Mouse (Mus musculus) liver, embryonic 14.5 days (tissue): ENCODE data around the gene Recql. TPM values are rescaled to one million over a fixed set of nuclear protein-coding genes. Genes with fewer than 3 reads are reported as not detected.

Source experiments
- ATAC-seq: fragments of 200-750 bp; cut with Nextera tagmentation; 2 replicates; pipeline ENCODE4 v1.8.0; 2017; ENCODE audit warnings: moderate number of reproducible peaks, mild to moderate bottlenecking, moderate library complexity; ENCODE audit not compliant: insufficient read depth
- DNase-seq, 3 experiments: peaks; one replicate each; pipeline ENCODE4 v3.0.0-alpha.2; 2012 to 2013; ENCODE audit warnings: low read depth in 3 of 3, low spot score in 3 of 3
- H3K27ac ChIP-seq: fragments of 300-500 bp; sonication (generic); 2 replicates; pipeline ENCODE4 v1.5.1; 2014; ENCODE audit warnings: moderate library complexity, mild to moderate bottlenecking, control low read depth, inconsistent platforms
- H3K27me3 ChIP-seq: fragments of 300-500 bp; sonication (generic); 2 replicates; pipeline ENCODE4 v1.6.1; 2014; ENCODE audit warnings: mild to moderate bottlenecking, low read length, moderate library complexity; ENCODE audit not compliant: control insufficient read depth, insufficient read depth
- H3K36me3 ChIP-seq: fragments of 300-500 bp; sonication (generic); replicated peaks from 2 replicates; pipeline ENCODE4 v1.6.1; 2014; ENCODE audit warnings: low read depth; ENCODE audit not compliant: control insufficient read depth, insufficient read depth
- H3K4me1 ChIP-seq, 2 experiments: fragments of 200-500 bp in 1 of 2; fragments of 300-500 bp in 1 of 2; sonication (generic) in 1 of 2; replicated peaks; 2 replicates each; pipeline ENCODE4 v1.6.1; 2012 to 2014; ENCODE audit warnings: antibody characterized with exemption in 1 of 2, inconsistent platforms in 1 of 2, low read length in 1 of 2; ENCODE audit not compliant: control insufficient read depth in 2 of 2, insufficient read depth in 2 of 2
- H3K4me2 ChIP-seq: fragments of 300-500 bp; sonication (generic); 2 replicates; pipeline ENCODE4 v1.6.1; 2014; ENCODE audit warnings: low read depth, mild to moderate bottlenecking, control low read depth, moderate library complexity
- H3K4me3 ChIP-seq, 2 experiments: fragments of 200-500 bp in 1 of 2; fragments of 300-500 bp in 1 of 2; sonication (generic) in 1 of 2; 2 replicates each; pipeline ENCODE4 v1.5.1; 2012 to 2014; ENCODE audit warnings: low read depth in 2 of 2, low read length in 2 of 2, mild to moderate bottlenecking in 2 of 2, control low read depth in 1 of 2, inconsistent platforms in 1 of 2, moderate library complexity in 1 of 2; ENCODE audit not compliant: insufficient read depth in 1 of 2
- H3K9ac ChIP-seq: fragments of 300-500 bp; sonication (generic); replicated peaks from 2 replicates; pipeline ENCODE4 v1.6.1; 2014; ENCODE audit warnings: mild to moderate bottlenecking, control low read depth, moderate library complexity
- H3K9me3 ChIP-seq: fragments of 300-500 bp; sonication (generic); 2 replicates; pipeline ENCODE4 v1.6.1; 2016; ENCODE audit warnings: low read length, mixed read lengths; ENCODE audit not compliant: control insufficient read depth
- CTCF ChIP-seq: IDR thresholded peaks from 2 replicates; pipeline ENCODE4 v1.5.1; 2016; ENCODE audit warnings: antibody characterized with exemption, low read depth, control low read depth
- EP300 ChIP-seq: IDR thresholded peaks from 2 replicates; pipeline ENCODE4 v1.6.1; 2016; ENCODE audit warnings: antibody characterized with exemption, low read depth
- WGBS: fragments of 180-500 bp; shearing (Covaris S2); extraction: QIAGEN DNeasy Blood & Tissue Kit; methylation state at CpG from one replicate; pipeline ENCODE4 v1.1.7; 2014; ENCODE audit not compliant: insufficient replicate concordance; 5-methylcytosine and 5-hydroxymethylcytosine counted together
- polyA plus RNA-seq, 2 experiments: library from polyadenylated mRNA; depleted of rRNA in 1 of 2; stranded (reverse) in 1 of 2; unstranded in 1 of 2; fragments of >200 nt; fragmentation: Nextera tagmentation in 1 of 2; extraction: Ambion mirVana in 1 of 2; gene quantifications; 2 replicates each; pipeline versions ENCODE4 v1.2.1 to v1.2.3; 2012 to 2014

Recql gene
- polyA plus RNA-seq, 2 experiments, result 10.1 to 17.0 TPM

DNA sequence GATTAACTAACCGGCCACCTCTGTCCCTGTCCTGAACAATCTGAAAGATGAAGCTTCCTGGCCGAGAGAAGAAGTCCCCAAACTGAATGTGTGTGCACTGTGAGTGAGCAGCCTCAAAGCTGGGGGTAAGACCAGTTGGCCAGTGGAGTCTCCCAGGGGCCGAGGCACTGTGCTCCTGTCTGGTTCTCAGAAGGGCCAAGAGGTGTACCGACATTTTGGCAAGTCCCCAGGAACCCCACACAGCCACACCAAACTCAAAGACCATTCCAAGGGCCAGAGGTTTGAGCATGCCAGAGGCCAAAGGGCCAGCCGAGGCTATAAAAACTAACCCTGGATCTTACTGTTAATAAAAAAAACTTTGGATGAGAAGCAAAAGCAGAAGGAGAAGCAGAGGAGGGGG is 72.6 kb downstream of the Recql start:
- H3K36me3 ChIP-seq, result no peaks in the 10 kb centered on the region
- no peak overlapping the region for H3K27ac ChIP-seq
- 52% methylated on average over 5 of the region's 5 CpGs for WGBS
- no peak overlapping the region for H3K4me2 ChIP-seq
- H3K27me3 ChIP-seq, result no peaks in the 10 kb centered on the region
- no peaks in the 10 kb centered on the region for H3K4me1 ChIP-seq
- TF ChIP-seq EP300 (no peak), CTCF (no peak)
- H3K9me3 ChIP-seq, result peaks cover 3% of the 10 kb centered on the region
- no peak overlapping the region for H3K4me3 ChIP-seq
- DNase-seq (no peak), ATAC-seq (no peak)
- H3K9ac ChIP-seq, result no peak overlapping the region

DNA sequence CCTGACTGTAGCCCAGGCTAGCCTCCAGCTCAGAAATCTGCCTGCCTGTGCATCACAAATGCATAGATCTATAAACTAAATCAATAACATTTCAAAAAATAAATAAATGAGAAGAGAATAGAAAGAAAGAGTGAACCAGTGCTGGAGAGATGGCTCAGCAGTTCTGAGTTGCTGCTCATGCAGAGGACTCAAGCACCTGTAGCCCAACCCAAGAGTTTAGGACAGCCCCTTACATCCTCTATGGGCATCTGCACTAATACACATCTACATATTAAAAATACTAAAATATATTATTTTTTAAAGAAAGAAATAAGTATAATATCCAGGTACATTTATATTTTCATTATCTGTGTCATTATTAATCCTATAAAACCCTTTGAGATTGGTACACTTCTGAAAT is 81.8 kb downstream of the Recql start:
- no peak overlapping the region for H3K27ac ChIP-seq
- H3K36me3 ChIP-seq, result no peaks in the 10 kb centered on the region
- no peak overlapping the region for H3K4me2 ChIP-seq
- TF ChIP-seq CTCF (no peak), EP300 (no peak)
- H3K9me3 ChIP-seq, result peaks cover 3% of the 10 kb centered on the region
- DNase-seq (no peak), ATAC-seq (no peak)
- no peak overlapping the region for H3K9ac ChIP-seq
- no peaks in the 10 kb centered on the region for H3K4me1 ChIP-seq
- no peak overlapping the region for H3K4me3 ChIP-seq
- H3K27me3 ChIP-seq, result no peaks in the 10 kb centered on the region

Other genes with a start within 250 kb of the Recql start
- not detected in 2 replicates for gene Slco1a6, start 178.6 kb downstream of the Recql start, polyA plus RNA-seq (2012; rRNA removed)
- not detected in 2 replicates for gene Slco1a6, start 178.6 kb downstream of the Recql start, polyA plus RNA-seq (2014; fragmentation: Nextera tagmentation; extraction: Ambion mirVana)
- 0.08 and 0.16 TPM in 2 replicates for gene Iapp, start 88.7 kb downstream of the Recql start, polyA plus RNA-seq (2012; rRNA removed)
- gene Iapp, start 88.7 kb downstream of the Recql start, polyA plus RNA-seq (2014; fragmentation: Nextera tagmentation; extraction: Ambion mirVana), result not detected in 2 replicates
- gene Slco1a5, start 64.1 kb downstream of the Recql start, polyA plus RNA-seq (2012; rRNA removed), result not detected in 2 replicates
- gene Slco1a5, start 64.1 kb downstream of the Recql start, polyA plus RNA-seq (2014; fragmentation: Nextera tagmentation; extraction: Ambion mirVana), result not detected in 2 replicates
- gene Pyroxd1, start 41.4 kb downstream of the Recql start, polyA plus RNA-seq (2012; rRNA removed), result 1.5 and 2.5 TPM in 2 replicates
- gene Pyroxd1, start 41.4 kb downstream of the Recql start, polyA plus RNA-seq (2014; fragmentation: Nextera tagmentation; extraction: Ambion mirVana), result 6.1 and 6.4 TPM in 2 replicates
- gene Golt1b, start 134 bp upstream of the Recql start, polyA plus RNA-seq (2012; rRNA removed), result 7.0 and 7.9 TPM in 2 replicates
- gene Golt1b, start 134 bp upstream of the Recql start, polyA plus RNA-seq (2014; fragmentation: Nextera tagmentation; extraction: Ambion mirVana), result 39.4 and 40.1 TPM in 2 replicates
- gene Spx, start 26.4 kb upstream of the Recql start, polyA plus RNA-seq (2012; rRNA removed), result 0.41 and 0.65 TPM in 2 replicates
- gene Spx, start 26.4 kb upstream of the Recql start, polyA plus RNA-seq (2014; fragmentation: Nextera tagmentation; extraction: Ambion mirVana), result 0.20 and 0.29 TPM in 2 replicates
- gene Gys2, start 86.0 kb upstream of the Recql start, polyA plus RNA-seq (2012; rRNA removed), result 20.9 and 22.4 TPM in 2 replicates
- gene Gys2, start 86.0 kb upstream of the Recql start, polyA plus RNA-seq (2014; fragmentation: Nextera tagmentation; extraction: Ambion mirVana), result 38.8 and 43.6 TPM in 2 replicates
- 13.7 and 16.0 TPM in 2 replicates for gene Ldhb, start 120.9 kb upstream of the Recql start, polyA plus RNA-seq (2012; rRNA removed)
- gene Ldhb, start 120.9 kb upstream of the Recql start, polyA plus RNA-seq (2014; fragmentation: Nextera tagmentation; extraction: Ambion mirVana), result 20.8 and 22.3 TPM in 2 replicates
- 0.87 and 0.89 TPM in 2 replicates for gene Kcnj8, start 184.5 kb upstream of the Recql start, polyA plus RNA-seq (2012; rRNA removed)
- gene Kcnj8, start 184.5 kb upstream of the Recql start, polyA plus RNA-seq (2014; fragmentation: Nextera tagmentation; extraction: Ambion mirVana), result 1.6 TPM in 2 replicates